Mouse (Mus musculus) midbrain, embryonic 14.5 days (tissue): ENCODE measurements around the gene Speer4a. TPM values are rescaled to one million over a fixed set of nuclear protein-coding genes. Genes with fewer than 3 reads are reported as not detected.
A peak's percentile ranks its signal among the peaks of the same experiment; 100 is the strongest.
"Not testable (repeated sequence)": the region's sequence is repeated elsewhere in the genome, so short reads cannot be mapped to it uniquely, and the experiment has no call there.

ENCODE experiments used
- ATAC-seq: fragments of 200-750 bp; cut with Nextera tagmentation; 2 replicates; pipeline ENCODE4 v1.8.0; 2017; ENCODE audit warnings: moderate number of reproducible peaks, moderate library complexity; ENCODE audit not compliant: low FRiP score, low TSS enrichment
- DNase-seq: peaks from one replicate; pipeline ENCODE4 v3.0.0-alpha.2; 2015
- H3K27ac ChIP-seq: fragments of 300-500 bp; sonication (generic); replicated peaks from 2 replicates; pipeline ENCODE4 v1.5.1; 2014; ENCODE audit warnings: mild to moderate bottlenecking, low read depth, low read length, moderate library complexity
- H3K27me3 ChIP-seq: fragments of 300-500 bp; sonication (generic); 2 replicates; pipeline ENCODE4 v1.6.1; 2014; ENCODE audit warnings: low read length, control low read depth, mixed read lengths; ENCODE audit not compliant: control insufficient read depth, insufficient read depth
- H3K36me3 ChIP-seq: fragments of 300-500 bp; sonication (generic); 2 replicates; pipeline ENCODE4 v1.6.1; 2014; ENCODE audit warnings: low read length, control low read depth; ENCODE audit not compliant: control insufficient read depth, insufficient read depth
- H3K4me1 ChIP-seq: fragments of 300-500 bp; sonication (generic); 2 replicates; pipeline ENCODE4 v1.6.1; 2014; ENCODE audit warnings: mild to moderate bottlenecking, antibody characterized with exemption, low read length, control low read depth; ENCODE audit not compliant: control insufficient read depth, insufficient read depth
- H3K4me2 ChIP-seq: fragments of 300-500 bp; sonication (generic); 2 replicates; pipeline ENCODE4 v1.6.1; 2014; ENCODE audit warnings: mild to moderate bottlenecking, low read length, moderate library complexity
- H3K4me3 ChIP-seq: fragments of 300-500 bp; sonication (generic); replicated peaks from 2 replicates; pipeline ENCODE4 v1.5.1; 2014; ENCODE audit warnings: low read depth, low read length
- H3K9ac ChIP-seq: fragments of 300-500 bp; sonication (generic); replicated peaks from 2 replicates; pipeline ENCODE4 v1.6.1; 2014; ENCODE audit warnings: mild to moderate bottlenecking, low read length, moderate library complexity
- H3K9me3 ChIP-seq: fragments of 300-500 bp; sonication (generic); 2 replicates; pipeline ENCODE4 v1.6.1; 2016; ENCODE audit warnings: low read length, control low read depth, mixed read lengths; ENCODE audit not compliant: control insufficient read depth
- WGBS: fragments of 180-500 bp; shearing (Covaris S2); extraction: QIAGEN DNeasy Blood & Tissue Kit; methylation state at CpG from one replicate; pipeline ENCODE4 v1.1.7; 2014; 5-methylcytosine and 5-hydroxymethylcytosine counted together
- polyA plus RNA-seq: library from polyadenylated mRNA; unstranded; fragments of >200 nt; fragmentation: Nextera tagmentation; extraction: Ambion mirVana; gene quantifications from 2 replicates; pipeline ENCODE4 v1.2.1, GENCODE M21; 2014

Gene Speer4a
- 0.22 TPM in 1 of 2 replicates, not detected in the other for polyA plus RNA-seq

DNA sequence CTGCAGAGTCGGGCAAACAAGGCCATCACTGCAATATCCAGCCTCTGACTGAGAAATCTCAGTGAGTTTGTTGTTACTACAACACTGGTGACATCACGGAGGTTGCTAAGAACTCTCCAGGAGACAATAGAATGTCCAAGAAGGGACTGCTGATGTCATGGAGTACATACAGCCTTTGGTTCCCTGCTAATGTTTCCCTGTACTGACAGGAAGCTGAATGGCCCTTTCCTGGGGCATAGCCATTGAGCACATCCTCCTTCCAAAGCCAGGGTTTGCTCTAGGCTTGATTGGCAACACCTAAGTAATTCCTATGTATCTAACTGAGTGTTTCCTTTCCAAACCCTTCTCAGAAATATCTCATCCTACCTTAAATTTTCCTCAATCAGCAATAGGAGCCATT is at the start of gene Speer4a:
Gene Speer4a (minus strand): TSS at position 101 of the 400 bp plus-strand sequence.
- H3K4me2 ChIP-seq, H3K4me3 ChIP-seq, DNase-seq, H3K27ac ChIP-seq, H3K4me1 ChIP-seq, H3K36me3 ChIP-seq, ATAC-seq, H3K27me3 ChIP-seq, H3K9ac ChIP-seq, H3K9me3 ChIP-seq: not testable (repeated sequence)
- WGBS: 77% methylated on average over 2 of the region's 2 CpGs

DNA sequence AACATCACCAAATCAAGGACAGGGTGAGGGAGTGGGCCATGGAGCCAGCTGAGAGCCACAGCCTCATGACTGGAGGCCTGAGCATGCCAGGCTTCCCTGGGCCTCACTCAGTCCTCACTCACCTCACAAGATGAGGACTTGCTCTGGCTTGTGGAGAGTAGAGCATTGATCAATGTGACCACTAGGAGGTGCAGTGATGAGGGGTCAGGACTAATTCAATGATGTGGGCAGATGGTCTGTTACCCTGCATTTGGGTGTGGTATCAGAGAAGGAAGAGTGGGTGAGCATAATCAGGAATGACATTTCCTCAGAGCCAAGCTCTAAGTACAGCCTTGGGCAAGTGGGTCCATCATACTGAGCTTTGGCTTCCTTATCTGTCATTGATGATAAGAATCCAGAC is 39.7 kb upstream of the Speer4a start:
- DNase-seq: peak; percentile 3
- not testable (repeated sequence) for H3K27me3 ChIP-seq, H3K9me3 ChIP-seq, H3K36me3 ChIP-seq, H3K4me2 ChIP-seq, ATAC-seq, H3K27ac ChIP-seq, H3K9ac ChIP-seq, H3K4me3 ChIP-seq, H3K4me1 ChIP-seq

DNA sequence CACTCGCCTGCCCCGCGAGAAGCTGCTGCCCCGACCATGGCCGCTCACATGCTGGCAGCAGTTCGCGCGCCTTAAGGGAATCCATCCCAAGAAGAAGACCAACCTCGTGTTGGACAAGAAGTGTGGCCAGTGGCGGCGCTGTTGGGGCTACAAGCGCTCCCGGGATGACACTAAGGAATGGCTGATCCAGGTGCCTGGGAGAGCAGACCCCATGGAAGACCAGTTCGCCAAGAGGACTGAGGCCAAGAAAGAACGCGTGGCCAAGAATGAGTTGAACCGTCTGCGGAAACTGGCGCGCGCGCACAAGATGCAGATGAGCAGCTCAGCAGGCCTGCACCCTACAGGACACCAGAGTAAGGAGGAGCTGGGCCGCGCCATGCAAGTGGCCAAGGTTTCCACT is 31.4 kb upstream of the Speer4a start:
- DNase-seq (no peak), ATAC-seq (no peak)
- H3K9me3 ChIP-seq: no peaks in the 10 kb centered on the region
- no peak overlapping the region for H3K4me3 ChIP-seq
- H3K27me3 ChIP-seq: no peaks in the 10 kb centered on the region
- 91% methylated on average over 24 of the region's 24 CpGs for WGBS
- H3K9ac ChIP-seq: no peak overlapping the region
- H3K27ac ChIP-seq: no peak overlapping the region
- no peaks in the 10 kb centered on the region for H3K36me3 ChIP-seq
- no peak overlapping the region for H3K4me2 ChIP-seq
- H3K4me1 ChIP-seq: no peaks in the 10 kb centered on the region

DNA sequence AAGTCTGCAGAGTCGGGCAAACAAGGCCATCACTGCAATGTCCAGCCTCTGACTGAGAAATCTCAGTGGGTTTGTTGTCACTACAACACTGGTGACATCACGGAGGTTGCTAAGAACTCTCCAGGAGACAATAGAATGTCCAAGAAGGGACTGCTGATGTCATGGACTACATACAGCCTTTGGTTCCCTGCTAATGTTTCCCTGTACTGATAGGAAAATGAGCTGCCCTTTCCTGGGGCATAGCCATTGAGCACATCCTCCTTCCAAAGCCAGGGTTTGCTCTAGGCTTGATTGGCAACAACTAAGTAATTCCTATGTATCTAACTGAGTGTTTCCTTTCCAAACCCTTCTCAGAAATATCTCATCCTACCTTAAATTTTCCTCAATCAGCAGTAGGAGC is 19.1 kb upstream of the Speer4a start, which contains the start of gene Gm7347:
Gene Gm7347 (minus strand): TSS at position 101 of the 400 bp plus-strand sequence.
- WGBS: no CpG with 5 or more reads among the region's 2 CpGs
- H3K4me1 ChIP-seq, H3K9me3 ChIP-seq: not testable (repeated sequence)

DNA sequence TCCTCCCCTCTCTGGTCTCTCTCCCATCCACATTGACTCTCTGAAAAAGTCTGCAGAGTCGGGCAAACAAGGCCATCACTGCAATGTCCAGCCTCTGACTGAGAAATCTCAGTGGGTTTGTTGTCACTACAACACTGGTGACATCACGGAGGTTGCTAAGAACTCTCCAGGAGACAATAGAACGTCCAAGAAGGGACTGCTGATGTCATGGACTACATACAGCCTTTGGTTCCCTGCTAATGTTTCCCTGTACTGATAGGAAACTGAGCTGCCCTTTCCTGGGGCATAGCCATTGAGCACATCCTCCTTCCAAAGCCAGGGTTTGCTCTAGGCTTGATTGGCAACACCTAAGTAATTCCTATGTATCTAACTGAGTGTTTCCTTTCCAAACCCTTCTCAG is 16.5 kb downstream of the Speer4a start, which contains the start of gene Gm5862:
Gene Gm5862 (minus strand): TSS at position 101 of the 400 bp plus-strand sequence.
- not testable (repeated sequence) for ATAC-seq, H3K4me3 ChIP-seq, H3K4me2 ChIP-seq, H3K27ac ChIP-seq, H3K27me3 ChIP-seq, DNase-seq, H3K4me1 ChIP-seq, H3K9ac ChIP-seq, H3K36me3 ChIP-seq, H3K9me3 ChIP-seq
- no CpG with 5 or more reads among the region's 3 CpGs for WGBS

More for the DNA sequence above, 19.1 kb upstream of the Speer4a start, which contains the start of gene Gm7347:
- DNase-seq, H3K27me3 ChIP-seq, H3K4me2 ChIP-seq, ATAC-seq, H3K36me3 ChIP-seq, H3K27ac ChIP-seq, H3K9ac ChIP-seq, H3K4me3 ChIP-seq: not testable (repeated sequence)

DNA sequence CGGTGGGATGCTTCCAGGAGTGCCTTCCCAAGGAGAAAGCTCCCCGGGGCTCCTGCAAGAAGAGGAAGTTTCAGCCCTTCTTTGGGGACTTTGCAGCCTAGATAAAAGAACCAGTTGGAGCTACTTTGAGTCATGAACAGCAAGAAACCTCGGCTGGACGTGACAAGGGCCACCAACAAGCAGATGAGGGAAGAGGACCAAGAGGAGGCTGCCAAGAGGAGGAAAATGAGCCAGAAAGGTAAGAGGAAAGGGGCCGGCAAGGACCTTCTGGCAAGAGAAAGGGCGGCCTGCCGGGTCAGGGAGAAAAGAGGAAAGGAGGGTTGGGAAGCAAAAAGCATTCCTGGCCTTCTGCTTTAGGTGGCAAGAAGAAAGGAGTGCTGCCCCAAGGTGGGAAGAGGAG is 31.7 kb downstream of the Speer4a start:
- not testable (repeated sequence) for H3K36me3 ChIP-seq, H3K27ac ChIP-seq, H3K4me3 ChIP-seq, DNase-seq, H3K4me1 ChIP-seq, H3K27me3 ChIP-seq, H3K9ac ChIP-seq, H3K9me3 ChIP-seq
- WGBS: 69% methylated on average over 6 of the region's 7 CpGs
- peak overlapping the region; percentile 64 for H3K4me2 ChIP-seq
- ATAC-seq: peak; percentile 40; the same call in 1 of the 2 replicates

DNA sequence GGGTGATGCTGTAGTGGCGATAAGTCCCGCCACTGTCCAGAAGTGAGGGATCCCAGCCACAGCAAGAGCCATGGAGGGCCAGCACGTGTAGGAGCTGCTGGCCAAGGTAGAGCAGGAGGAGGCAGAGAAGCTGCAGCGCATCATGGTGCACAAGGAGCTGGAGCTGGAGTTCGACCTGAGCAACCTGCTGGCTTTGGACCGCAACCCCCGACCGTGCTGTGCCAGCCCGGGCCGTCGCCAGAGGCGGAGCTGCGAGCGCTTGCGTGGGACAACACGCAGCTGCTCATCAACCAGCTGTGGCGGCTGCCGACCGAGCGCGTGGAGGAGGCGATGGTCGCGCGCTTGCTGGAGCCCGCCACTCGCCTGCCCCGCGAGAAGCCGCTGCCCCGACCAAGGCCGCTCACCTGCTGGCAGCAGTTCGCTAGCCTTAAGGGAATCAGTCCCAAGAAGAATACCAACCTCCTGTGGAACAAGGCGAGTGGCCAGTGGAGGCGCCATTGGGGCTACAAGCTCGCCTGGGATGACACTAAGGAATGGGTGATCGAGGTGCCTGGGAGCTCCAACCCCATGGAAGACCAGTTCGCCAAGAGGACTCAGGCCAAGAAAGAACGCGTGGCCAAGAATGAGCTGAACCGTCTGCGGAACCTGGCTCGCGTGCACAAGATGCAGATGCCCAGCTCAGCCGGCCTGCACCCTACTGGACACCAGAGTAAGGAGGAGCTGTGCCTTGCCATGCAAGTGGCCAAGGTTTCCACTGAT is 32.2 kb downstream of the Speer4a start:
- H3K9me3 ChIP-seq, H3K27me3 ChIP-seq, H3K36me3 ChIP-seq, H3K4me1 ChIP-seq, H3K27ac ChIP-seq: not testable (repeated sequence)
- peak; percentile 80 for ATAC-seq
- DNase-seq: peak; percentile 73
- H3K4me2 ChIP-seq: peak overlapping the region; percentile 64
- 21% methylated on average over 45 of the region's 45 CpGs for WGBS
- H3K4me3 ChIP-seq: peak overlapping the region; percentile 38
- H3K9ac ChIP-seq: peak overlapping the region; percentile 34

DNA sequence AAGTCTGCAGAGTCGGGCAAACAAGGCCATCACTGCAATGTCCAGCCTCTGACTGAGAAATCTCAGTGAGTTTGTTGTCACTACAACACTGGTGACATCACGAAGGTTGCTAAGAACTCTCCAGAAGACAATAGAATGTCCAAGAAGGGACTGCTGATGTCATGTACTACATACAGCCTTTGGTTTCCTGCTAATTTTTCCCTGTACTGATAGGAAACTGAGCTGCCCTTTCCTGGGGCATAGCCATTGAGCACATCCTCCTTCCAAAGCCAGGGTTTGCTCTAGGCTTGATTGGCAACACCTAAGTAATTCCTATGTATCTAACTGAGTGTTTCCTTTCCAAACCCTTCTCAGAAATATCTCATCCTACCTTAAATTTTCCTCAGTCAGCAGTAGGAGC is 34.7 kb downstream of the Speer4a start, which contains the start of gene Gm1979:
Gene Gm1979 (minus strand): TSS at position 101 of the 400 bp plus-strand sequence.
- WGBS: 92% methylated on average over 1 of the region's 2 CpGs
- not testable (repeated sequence) for H3K27me3 ChIP-seq, H3K9ac ChIP-seq, H3K4me3 ChIP-seq, H3K36me3 ChIP-seq, H3K9me3 ChIP-seq, DNase-seq, ATAC-seq, H3K27ac ChIP-seq, H3K4me1 ChIP-seq, H3K4me2 ChIP-seq

DNA sequence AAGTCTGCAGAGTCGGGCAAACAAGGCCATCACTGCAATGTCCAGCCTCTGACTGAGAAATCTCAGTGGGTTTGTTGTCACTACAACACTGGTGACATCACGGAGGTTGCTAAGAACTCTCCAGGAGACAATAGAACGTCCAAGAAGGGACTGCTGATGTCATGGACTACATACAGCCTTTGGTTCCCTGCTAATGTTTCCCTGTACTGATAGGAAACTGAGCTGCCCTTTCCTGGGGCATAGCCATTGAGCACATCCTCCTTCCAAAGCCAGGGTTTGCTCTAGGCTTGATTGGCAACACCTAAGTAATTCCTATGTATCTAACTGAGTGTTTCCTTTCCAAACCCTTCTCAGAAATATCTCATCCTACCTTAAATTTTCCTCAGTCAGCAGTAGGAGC is 50.8 kb downstream of the Speer4a start, which contains the start of gene Gm21698:
Gene Gm21698 (minus strand): TSS at position 101 of the 400 bp plus-strand sequence.
- ATAC-seq, H3K27ac ChIP-seq: not testable (repeated sequence)
- no CpG with 5 or more reads among the region's 3 CpGs for WGBS

More for the DNA sequence above, 50.8 kb downstream of the Speer4a start, which contains the start of gene Gm21698:
- H3K4me2 ChIP-seq, H3K36me3 ChIP-seq, H3K27me3 ChIP-seq, H3K4me3 ChIP-seq, H3K9me3 ChIP-seq, DNase-seq, H3K4me1 ChIP-seq, H3K9ac ChIP-seq: not testable (repeated sequence)
